Mouse (Mus musculus) adipocyte (in vitro differentiated cells): ENCODE results near the gene Cckar.

Experiments used
- DNase-seq: peaks from one replicate; pipeline ENCODE4 v3.0.0-alpha.2; 2016; ENCODE audit warnings: low spot score

Cckar gene

DNA sequence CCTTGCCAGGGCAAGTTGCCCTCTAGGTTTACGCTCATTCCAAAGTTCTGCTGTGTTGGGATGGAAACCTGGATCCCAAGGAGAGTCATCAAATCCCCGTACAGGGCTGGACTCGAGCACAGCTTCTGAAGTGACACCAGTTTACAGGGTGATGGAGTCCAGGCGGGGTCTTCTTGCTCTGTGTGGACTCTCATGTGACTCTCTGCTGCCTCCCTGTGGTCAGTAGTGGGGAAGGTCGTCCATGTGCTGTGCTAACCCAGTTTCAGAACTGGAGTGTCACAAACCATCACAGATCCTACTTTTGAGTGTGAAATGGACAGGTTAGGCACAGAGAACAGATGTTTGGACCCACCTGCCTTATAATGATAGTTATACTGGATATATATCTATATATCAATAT is 35.2 kb downstream of the Cckar start:
- DNase-seq = peak; percentile 81

DNA sequence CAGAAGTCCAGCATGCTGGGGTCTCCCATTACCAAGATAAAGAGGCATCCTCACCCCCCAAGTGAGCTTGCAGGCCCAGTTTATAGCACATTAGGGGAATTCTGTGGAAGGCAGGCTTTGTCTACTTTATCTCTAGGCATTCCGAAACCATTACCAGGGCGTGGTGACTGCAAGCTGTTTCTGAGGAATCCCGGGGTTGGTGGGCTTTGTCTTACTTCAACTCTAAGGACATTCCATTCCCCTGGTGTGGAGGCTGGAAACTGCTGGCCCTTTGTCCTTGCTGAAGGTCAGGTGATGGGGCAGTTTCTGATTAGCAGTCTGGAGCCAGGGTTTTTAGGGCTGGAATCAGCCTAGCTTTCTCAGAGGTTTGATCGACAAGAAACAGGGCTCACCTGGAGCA is 36.0 kb downstream of the Cckar start:
- DNase-seq = no peak

DNA sequence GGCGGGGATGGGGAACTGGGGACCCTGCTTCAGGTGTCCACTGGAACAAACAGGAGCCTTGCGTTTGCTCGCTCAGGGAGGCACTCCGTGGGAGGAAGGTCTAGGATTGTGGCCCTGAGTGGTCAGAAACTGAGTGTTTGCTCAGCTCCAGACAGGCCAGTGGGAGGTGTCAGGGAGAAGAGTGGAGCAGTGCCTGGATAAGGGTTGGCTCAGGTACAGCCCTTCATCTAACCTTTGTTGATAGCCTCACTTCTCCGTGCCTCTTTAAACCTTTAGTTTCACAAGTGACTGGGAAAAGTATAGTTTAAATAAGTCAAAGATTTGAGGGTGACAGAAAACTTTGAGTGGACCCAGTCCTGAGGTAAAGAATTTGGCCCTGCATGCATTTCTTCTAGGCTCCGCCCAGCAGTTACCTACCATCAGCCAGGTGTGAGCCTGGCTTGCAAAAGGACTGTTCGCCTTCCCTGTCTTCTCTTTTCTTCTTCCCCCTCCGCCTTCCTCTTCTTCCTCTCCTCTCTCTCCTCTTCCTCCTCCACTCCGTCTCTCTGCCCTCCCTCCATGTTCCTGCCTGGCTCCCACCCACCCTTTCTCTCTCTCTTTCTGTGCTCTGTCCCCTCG is 37.1 kb downstream of the Cckar start:
- DNase-seq = no peak

DNA sequence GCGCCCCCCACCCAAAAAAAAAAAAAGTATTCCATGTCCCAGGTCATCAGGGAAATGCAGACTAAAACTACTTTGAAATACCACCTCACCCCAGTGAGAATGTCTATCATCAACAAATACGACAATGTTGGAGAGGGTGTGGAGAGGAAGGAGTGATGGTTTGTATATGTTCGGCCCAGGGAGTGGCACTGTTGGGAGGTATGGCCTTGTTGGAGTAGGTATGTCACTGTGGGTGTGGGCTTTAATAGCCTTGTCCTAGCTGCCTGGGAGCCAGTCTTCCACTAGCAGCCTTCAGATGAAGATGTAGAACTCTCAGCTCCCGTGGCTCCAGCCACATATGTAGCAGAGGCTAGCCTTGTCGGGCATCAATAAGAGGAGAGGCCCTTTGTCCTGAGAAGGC is 39.5 kb downstream of the Cckar start:
- no peak for DNase-seq

DNA sequence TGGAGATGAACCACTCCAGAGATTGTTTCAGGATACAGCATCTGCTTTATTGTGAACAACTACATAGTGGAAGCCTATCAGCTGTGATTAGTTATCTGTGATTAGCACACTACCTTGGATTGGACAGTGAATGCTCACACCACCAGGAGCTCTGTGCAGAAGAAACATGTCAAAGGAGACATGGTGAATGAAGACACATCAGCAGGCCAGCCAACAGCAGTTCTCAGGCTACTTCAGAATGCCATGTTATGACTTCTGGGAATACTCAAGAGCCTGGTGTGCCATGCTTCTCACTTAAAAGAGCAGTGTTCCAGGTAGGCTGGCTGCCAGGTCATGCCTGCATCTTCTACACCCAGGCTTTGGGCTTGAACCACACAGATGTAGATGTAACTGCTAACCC is 43.8 kb downstream of the Cckar start:
- DNase-seq = no peak

DNA sequence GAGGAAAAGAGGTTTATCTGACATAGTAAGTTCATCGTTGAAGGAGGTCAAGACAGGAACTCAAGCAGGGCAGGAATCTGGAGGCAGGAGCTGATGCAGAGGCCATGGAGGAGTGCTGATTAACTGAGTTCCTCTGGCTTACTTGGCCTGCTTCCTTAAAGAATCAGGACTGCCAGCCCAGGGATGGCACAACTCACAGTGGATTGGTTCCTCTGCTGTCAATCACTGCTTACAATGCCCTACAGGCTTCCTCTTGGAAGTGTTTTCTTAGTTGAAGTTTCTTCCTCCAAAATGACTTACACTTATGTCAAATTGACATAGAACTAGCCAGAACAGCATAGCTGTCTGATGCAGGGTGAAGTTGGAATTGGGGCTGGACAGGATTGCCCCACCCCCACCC is 45.1 kb downstream of the Cckar start:
- peak; percentile 61 for DNase-seq

DNA sequence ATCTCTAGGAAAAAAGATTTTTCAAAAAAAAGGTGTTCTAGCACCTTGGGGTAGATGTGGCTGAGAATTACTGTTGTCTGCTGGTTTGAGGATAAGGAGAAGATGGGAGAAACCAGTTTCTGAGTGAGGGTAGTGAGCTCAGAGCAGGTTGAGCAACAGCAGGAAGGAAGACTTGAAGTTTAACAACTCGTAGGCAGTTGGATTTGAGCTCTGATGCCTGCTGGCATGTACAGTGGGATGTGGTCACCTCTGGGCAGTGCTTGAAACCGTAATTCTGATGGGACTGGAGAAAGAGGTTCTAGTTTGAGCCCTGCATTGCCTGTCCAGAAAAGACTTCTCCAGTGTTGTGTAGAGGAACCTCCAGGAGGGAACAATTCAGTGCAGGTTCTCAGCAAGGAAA is 46.0 kb downstream of the Cckar start:
- DNase-seq = no peak

DNA sequence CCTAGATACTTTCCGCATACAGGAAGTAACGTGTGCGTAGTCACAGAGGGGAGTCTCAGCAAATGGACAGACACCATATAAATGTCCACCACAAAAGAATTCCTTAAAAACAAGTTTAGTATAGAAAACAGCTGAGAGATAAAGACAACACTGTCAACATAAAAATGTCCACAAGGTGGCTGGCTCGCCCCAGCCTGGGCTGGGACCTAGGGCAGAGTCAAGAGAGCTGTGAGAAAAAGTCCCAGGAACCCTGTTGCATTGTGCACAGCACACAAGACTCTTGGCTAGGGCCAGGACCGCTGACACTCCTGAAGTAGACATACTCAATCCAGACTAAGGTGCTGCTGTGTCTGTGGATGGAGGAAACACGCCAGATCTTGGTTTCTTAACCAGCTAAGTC is 49.6 kb downstream of the Cckar start:
- peak; percentile 48 for DNase-seq

DNA sequence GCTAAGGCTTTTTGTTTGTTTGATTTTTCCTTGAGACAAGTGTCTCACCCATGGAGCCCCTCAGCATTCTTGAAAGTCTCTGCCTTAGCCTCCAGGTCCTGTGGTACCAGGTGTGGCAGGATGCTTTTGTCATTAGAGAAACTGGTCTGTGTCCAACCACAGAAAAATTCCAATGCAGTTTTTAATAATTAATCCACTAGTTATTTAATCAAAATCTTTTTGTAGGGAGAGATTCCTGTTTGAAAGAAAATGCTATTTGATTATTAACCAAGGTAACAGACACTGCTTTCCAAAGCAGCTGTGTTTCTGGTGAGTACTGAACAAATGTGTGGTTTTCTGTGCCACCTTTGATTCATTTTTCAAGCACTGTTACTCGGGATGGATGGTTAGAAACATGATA is 50.9 kb downstream of the Cckar start:
- no peak for DNase-seq
